In the genomic region with DNA sequence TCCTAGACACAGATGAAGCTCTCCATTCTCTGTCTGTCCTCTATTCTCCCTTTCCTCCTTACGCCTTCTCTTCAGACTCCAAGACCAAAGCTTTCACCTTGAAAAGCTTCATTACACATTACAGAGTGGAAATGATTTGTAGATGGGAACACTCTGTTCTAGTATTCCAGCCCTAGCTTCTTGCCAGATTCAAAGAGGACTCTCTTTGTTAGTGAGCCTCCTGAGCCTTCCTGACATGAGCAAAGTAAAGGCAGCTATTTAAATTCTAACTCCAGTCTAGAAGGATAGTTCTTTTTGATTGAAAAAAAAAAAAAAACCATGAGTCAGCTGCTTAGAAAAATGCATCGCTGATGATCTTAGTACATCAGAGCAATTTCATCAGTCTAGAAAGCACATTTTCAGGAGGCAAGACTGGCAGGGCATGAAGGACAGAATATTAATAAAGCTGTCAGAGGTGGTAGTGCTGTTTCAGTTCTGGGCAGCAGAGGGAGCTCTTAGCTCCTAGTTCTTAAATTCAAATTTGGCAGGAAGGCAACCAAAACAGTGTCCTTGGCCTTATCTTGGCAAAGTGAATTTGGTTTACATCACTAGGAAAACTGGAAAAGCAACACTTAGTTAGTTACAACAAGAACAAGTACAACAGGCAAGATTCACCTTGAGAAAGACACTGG, we compare ENCODE assay signal across 10 mouse cellular contexts. TPM values are rescaled to one million over a fixed set of nuclear protein-coding genes. Genes with fewer than 3 reads are reported as not detected.
DNase-seq lines count a peak whose midpoint lies in the region; ATAC-seq and TF ChIP-seq lines count a peak whose summit lies in the region.
"Had no signal": no experiment of that assay in that cellular context is flagged by ENCODE, and none has a peak within 500 bp of the region (broad histone marks: within the 10 kb centered on the region; RNA-seq: fewer than 3 reads in every experiment).

No protein-coding gene starts in this region.

- no peak overlapping the region for H3K4me3 ChIP-seq in heart, embryonic 11.5 days (ENCODE audit: low read depth, low read length)
- no peak overlapping the region for H3K4me3 ChIP-seq in ES-E14 (ENCODE audit: insufficient read depth in 1 of 2, low read depth in 1 of 2, low read length in 2 of 2, poor library complexity in 1 of 2, severe bottlenecking in 1 of 2)

- no peaks in the 10 kb centered on the region for H3K4me1 ChIP-seq in heart, embryonic 11.5 days (ENCODE audit: control insufficient read depth, insufficient read depth, low read length)
- no peaks in the 10 kb centered on the region for H3K4me1 ChIP-seq in ES-E14 (ENCODE audit: control insufficient read depth in 2 of 2, insufficient read depth in 2 of 2, low read length in 2 of 2, poor library complexity in 1 of 2)

- H3K36me3 ChIP-seq in heart, embryonic 11.5 days (ENCODE audit: control insufficient read depth, insufficient read depth, low read length) = no peaks in the 10 kb centered on the region
- no peaks in the 10 kb centered on the region for H3K36me3 ChIP-seq in ES-E14 (ENCODE audit: control insufficient read depth, insufficient read depth, low read length, poor library complexity, severe bottlenecking)

- ATAC-seq in heart, embryonic 11.5 days (replicated peaks; ENCODE audit: insufficient number of reproducible peaks, low FRiP score, low TSS enrichment) = no peak

- H3K27me3 ChIP-seq in heart, embryonic 11.5 days (ENCODE audit: control insufficient read depth, insufficient read depth, low read length) = no peaks in the 10 kb centered on the region

- 55% methylated on average over 2 of the region's 2 CpGs for WGBS in heart, embryonic 11.5 days (ENCODE audit: insufficient replicate concordance)

- peak; percentile 33 for DNase-seq in heart, adult 8-10 months (ENCODE audit: low spot score)
- DNase-seq in ES-E14 (ENCODE audit: low read depth, low spot score) = no peak
- DNase-seq in cerebellum, adult 9-11 months = peak; percentile 42
- peak; percentile 42 for DNase-seq in gastrocnemius, adult 18-20 months (ENCODE audit: low spot score)
- peak; percentile 75 for DNase-seq in layer of hippocampus, adult 11-12 months (ENCODE audit: low spot score)
- DNase-seq in lung, postnatal 25 days (ENCODE audit: low spot score) = peak; percentile 34
- DNase-seq in skeletal muscle tissue, adult 2 months (ENCODE audit: low read depth, low spot score) = peak; percentile 65

- H3K27ac ChIP-seq in heart, embryonic 11.5 days (ENCODE audit: low read depth, low read length) = no peak overlapping the region
- no peak overlapping the region for H3K27ac ChIP-seq in ES-E14 (ENCODE audit: insufficient read depth, low read depth, low read length, poor library complexity, severe bottlenecking)

- no peak overlapping the region for H3K4me2 ChIP-seq in heart, embryonic 11.5 days

- in situ Hi-C loops in ES-E14 (cut with MboI; ENCODE audit: low sequenced_read_pairs in 2 of 2, unreplicated experiment in 2 of 2) = no loop called here

- H3K9ac ChIP-seq in heart, embryonic 11.5 days (ENCODE audit: low read depth, low read length) = no peak overlapping the region
- H3K9ac ChIP-seq in ES-E14 (ENCODE audit: insufficient read depth, low read depth, low read length, poor library complexity, severe bottlenecking) = no peak overlapping the region

- no peaks in the 10 kb centered on the region for H3K9me3 ChIP-seq in heart, embryonic 11.5 days (replicated peaks; ENCODE audit: control insufficient read depth, low read length)
- H3K9me3 ChIP-seq in ES-E14 (ENCODE audit: control insufficient read depth, insufficient read depth, low read depth, low read length) = no peaks in the 10 kb centered on the region

TF ChIP-seq in ES-E14, 5 proteins besides CTCF, POLR2A, EP300 and RAD21:
- no peak for TF ChIP-seq CHD2 (IDR thresholded peaks at IDR 0.05; ENCODE audit: low read depth, low read length)
- TF ChIP-seq ZC3H11A (IDR thresholded peaks at IDR 0.05; ENCODE audit: borderline replicate concordance, low read depth, low read length) = peak; percentile 18; the same call in 1 of the 2 replicates

RNA-seq across cellular contexts. Expression of a gene that starts 41.5 kb away (rescaled TPM):
- not detected for total RNA-seq in heart, adult 8-10 months (2022)
- not detected in 2 replicates for polyA plus RNA-seq in heart, embryonic 11.5 days (2014; fragmentation: Nextera tagmentation; extraction: Ambion mirVana)
- total RNA-seq in ES-E14 (2012; rRNA removed) = not detected in 2 replicates
- total RNA-seq in gastrocnemius, adult 18-20 months (2021) = under 1 TPM in 1 of 2 experiments, not detected in 1; 0.09 TPM
- polyA plus RNA-seq: heart, embryonic 14.5 days; neural tube, embryonic 14.5 days had no signal
